Mouse (Mus musculus): ENCODE data around the gene 1300017J02Rik. TPM values are rescaled to one million over a fixed set of nuclear protein-coding genes. Genes with fewer than 3 reads are reported as not detected.

Gene 1300017J02Rik
- total RNA-seq, 2 experiments from 2014 or later = 0.14 TPM; not detected in 1

- intact Hi-C loops (cut with DNase I) = no loop called here
- no peak for DNase-seq (ENCODE audit: low spot score)
Measured at GRCm38 (mm10) chr9:103276876-103277275, 28.0 kb downstream of the 1300017J02Rik start.

DNA sequence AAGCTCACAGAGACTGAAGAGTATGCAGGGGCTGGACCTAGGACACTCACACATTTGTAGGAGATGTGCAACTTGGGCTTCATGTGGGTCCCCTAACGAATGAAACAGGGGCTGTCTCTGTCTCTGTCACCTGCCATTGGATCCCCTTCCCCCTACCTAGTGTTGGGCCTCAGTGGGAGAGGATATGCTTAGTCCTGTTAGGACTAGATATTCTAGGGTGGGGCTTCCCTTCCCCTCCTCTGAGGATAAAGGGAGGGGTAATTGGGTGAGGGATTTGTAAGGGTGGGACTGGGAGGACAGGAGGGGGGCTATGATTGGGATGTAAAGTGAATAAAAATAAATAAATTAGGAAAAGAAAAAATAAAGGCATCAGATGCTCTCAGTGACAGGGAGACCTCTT, 29.2 kb downstream of the 1300017J02Rik start:
- intact Hi-C loops (cut with DNase I) = no loop called here
- DNase-seq (ENCODE audit: low spot score) = no peak

DNA sequence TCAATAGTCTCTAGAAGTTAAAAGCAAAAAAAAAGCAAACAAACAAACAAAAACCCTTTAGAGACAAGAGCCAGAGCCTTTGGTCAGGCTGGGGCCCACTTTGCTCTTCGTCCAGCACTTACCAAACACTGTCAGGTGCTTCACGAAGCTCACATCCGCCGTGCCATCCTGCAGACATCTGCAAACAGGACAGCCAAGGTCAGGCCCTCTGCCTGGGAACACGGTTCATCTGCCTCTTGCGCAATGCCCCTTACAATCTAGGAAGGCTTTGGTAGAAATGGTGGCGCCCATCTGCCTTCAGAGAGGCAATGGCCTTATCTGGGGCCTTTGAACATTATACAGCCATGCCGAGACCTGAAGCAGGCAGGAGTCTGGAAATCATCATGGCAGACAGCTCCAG, 30.1 kb downstream of the 1300017J02Rik start:
- intact Hi-C loops (cut with DNase I) = no loop called here
- DNase-seq (ENCODE audit: low spot score) = no peak

DNA sequence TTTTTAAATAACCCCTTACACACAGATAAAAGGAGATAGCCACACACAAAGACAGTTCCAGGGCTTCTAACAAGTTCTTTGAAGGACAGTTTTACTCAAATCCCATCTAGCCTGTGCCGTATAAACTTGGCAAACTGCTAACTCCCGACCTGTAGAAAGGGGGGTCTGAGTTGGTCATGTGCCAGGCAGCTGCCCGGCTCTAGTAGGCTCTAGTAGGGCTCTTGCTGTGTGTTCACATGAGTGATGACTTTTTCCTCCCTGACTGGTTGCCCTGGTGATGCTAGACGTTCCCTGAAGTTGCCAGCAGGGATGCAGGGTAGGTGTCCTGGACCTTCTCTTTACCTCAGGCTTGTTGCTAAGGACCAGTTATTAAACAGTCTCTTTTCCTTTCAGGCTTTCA, 33.8 kb downstream of the 1300017J02Rik start:
- DNase-seq (ENCODE audit: low spot score) = no peak
- intact Hi-C loops (cut with DNase I) = no loop called here

- intact Hi-C loops (cut with DNase I) = no loop called here
Measured at GRCm38 (mm10) chr9:103265778-103266177, 39.1 kb downstream of the 1300017J02Rik start.

DNA sequence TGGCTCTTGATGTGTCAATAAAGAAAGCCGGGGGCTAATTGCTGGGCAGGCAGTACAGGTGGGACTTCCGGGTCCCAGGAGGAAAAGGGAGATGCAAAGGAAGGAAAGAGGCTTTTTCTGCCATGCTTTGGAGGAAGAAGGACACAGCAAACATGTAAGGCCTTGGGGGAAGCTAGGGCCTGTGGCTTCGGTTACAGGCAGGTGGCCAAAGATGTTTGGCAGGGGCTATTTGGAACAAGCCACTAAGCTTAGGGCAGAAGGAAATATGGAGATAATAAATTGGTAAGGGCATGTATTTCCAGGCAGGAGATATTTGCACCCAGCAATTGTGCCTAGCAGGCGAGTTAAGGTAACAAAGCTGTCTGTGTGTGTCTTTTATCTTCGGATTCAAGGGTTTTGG, 52.0 kb downstream of the 1300017J02Rik start:
- intact Hi-C loops (cut with DNase I) = no loop called here
- no peak for DNase-seq (ENCODE audit: low spot score)

More at GRCm38 (mm10) chr9:103265778-103266177, 39.1 kb downstream of the 1300017J02Rik start:
- DNase-seq (ENCODE audit: low spot score) = no peak

DNA sequence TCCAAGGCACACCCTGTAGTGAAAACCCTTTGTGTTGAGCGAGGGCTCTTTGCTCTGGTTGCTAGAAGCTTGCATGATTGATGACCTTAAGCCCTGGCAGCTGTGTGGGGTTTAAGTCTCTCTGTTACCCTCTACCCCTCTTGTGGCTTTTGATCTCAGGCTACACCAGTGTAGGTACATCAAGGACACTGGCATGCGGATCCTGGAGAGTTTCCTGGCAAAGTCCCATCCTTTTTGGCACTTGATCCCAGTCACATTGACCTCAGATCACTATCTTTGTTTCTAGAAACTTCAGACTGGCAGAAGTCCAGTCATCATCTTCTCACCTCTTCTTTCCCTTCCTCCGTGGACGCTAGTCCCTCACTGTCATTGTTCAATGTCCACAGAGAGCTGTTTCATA, 56.3 kb downstream of the 1300017J02Rik start:
- intact Hi-C loops (cut with DNase I) = no loop called here
- DNase-seq (ENCODE audit: low spot score) = no peak

GRCm38 (mm10) chr9:103246526-103247168, 58.2 kb downstream of the 1300017J02Rik start:
- intact Hi-C loops (cut with DNase I) = no loop called here
- no peak for DNase-seq (ENCODE audit: low spot score)

GRCm38 (mm10) chr9:103243640-103244039, 61.2 kb downstream of the 1300017J02Rik start:
- intact Hi-C loops (cut with DNase I) = no loop called here

GRCm38 (mm10) chr9:103241206-103241605, 63.7 kb downstream of the 1300017J02Rik start:
- DNase-seq (ENCODE audit: low spot score) = no peak
- intact Hi-C loops (cut with DNase I) = no loop called here

More at GRCm38 (mm10) chr9:103243640-103244039, 61.2 kb downstream of the 1300017J02Rik start:
- DNase-seq (ENCODE audit: low spot score) = no peak

DNA sequence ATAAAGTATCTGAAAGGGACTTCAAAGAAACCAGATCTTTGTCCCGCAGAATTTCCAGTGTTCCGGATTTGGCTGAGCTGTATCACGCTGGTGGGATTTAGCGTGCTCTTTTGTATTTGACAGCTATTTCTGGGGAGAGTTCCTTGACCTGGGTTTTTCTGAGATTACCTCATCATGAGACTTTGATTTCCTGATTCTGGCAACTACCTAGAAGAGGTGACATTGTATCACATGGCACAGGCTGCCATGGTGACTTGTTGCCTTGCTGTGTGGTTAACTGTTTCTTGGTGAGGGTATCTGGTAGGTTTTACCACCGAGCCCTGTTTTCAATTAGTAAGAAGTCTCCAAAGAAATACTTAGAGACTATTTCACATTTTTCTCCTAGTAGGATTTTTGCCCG, 65.4 kb downstream of the 1300017J02Rik start:
- intact Hi-C loops (cut with DNase I) = no loop called here
- DNase-seq (ENCODE audit: low spot score) = no peak

GRCm38 (mm10) chr9:103234565-103235165, 70.2 kb downstream of the 1300017J02Rik start:
- DNase-seq (ENCODE audit: low spot score) = no peak
- intact Hi-C loops (cut with DNase I) = no loop called here

GRCm38 (mm10) chr9:103234059-103234458, 70.8 kb downstream of the 1300017J02Rik start:
- intact Hi-C loops (cut with DNase I) = no loop called here
- no peak for DNase-seq (ENCODE audit: low spot score)

DNA sequence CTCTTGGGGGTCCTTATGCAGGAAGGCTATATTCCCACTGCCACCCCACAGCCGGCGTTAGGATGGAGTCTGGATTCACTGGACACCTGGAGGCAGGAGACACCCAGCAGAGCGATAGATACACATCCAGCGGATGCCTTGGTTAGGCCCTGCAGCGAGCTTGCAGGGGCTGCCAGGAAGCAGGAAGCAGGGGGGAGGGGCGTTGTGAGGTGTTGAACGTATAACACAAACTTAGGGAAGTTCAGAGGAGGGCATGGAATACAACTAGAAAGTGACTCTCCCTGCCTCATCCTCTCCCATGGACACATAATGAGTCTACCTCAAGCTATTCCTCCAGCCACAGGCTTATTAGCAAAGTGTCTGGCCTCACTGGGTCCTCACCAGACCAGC, 71.9 kb downstream of the 1300017J02Rik start:
- intact Hi-C loops (cut with DNase I) = no loop called here
- no peak for DNase-seq (ENCODE audit: low spot score)

DNA sequence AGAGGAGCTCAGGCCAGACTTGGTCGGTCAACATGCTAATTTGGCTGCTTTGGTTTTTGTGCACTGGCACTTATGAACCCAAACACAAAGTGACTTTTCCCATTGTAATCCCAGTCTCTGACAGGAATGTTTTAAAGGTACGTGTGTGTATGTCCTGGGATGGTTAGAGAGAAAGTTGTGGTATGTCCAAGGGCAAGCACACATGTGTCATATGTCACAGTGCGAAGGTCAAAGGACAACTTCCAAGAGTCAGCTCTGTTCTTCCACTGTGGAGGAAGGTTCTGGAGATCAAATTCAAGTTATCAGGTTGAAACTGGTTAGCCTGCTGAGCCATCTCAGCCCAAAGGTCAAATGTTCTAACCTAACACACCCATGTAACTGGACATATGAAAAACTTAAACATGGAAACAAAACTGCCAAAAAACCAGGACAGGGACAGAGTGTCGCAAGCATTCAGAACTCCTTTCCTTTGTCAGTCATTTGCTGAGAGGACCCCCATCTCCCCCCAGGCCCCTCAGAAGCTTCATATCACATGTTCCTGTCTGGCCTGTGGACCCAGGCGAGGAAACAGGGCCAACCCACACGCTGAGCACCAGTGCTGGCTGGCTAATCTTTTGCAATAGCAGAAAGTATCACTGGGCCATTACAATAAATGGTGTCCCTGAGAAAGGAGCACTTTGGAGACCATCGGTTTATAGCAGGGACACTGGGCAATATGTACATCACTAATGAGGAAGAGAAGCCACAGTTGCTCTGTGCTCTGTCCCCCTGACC, 72.5 kb downstream of the 1300017J02Rik start:
- intact Hi-C loops (cut with DNase I) = no loop called here
- DNase-seq (ENCODE audit: low spot score) = no peak

DNA sequence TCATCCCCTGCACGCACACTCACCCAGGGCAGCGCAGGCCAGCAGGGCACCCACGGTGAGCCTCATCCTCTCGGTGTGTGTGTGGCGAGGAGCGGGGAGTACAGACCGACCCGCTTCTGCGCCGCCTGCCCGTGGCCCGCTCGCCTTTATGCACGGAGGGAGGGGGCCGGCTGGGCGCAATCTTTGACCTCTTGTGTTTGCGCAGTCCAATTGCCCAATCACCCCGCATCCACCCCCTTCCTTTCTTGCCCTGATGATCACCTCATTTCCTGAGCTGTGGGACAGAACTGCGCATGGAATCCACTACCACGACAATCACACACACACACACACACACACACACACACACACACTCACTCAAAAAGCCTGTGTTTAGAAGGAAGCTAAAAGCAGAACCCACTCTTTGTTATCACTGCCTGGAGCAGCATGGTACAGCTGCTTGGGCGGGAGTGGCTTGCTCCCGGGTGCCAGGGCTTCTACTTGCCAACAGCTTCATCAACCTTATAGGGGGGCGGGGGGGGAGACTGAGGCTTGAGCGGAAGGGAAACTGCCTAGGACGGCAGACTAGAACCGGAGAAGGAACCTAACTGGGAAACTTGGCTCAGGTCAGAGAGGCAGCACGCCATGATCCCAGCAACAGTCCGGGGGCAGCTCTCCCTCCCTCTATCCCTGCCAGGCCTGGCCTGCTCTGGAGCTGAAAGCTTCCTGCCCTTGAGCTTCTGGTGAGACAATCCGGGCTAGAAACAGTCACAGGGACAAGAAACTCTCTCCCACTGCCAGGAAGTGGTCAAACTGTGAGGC, 74.5 kb downstream of the 1300017J02Rik start, which contains the start of the genes Gm20425 and Trf:
TSS of gene Gm20425 (minus strand) at position 157 of the 801 bp plus-strand sequence.
TSS of gene Trf (minus strand) at position 294 of the 801 bp plus-strand sequence.
- peak; percentile 52 for DNase-seq (ENCODE audit: low spot score)

DNA sequence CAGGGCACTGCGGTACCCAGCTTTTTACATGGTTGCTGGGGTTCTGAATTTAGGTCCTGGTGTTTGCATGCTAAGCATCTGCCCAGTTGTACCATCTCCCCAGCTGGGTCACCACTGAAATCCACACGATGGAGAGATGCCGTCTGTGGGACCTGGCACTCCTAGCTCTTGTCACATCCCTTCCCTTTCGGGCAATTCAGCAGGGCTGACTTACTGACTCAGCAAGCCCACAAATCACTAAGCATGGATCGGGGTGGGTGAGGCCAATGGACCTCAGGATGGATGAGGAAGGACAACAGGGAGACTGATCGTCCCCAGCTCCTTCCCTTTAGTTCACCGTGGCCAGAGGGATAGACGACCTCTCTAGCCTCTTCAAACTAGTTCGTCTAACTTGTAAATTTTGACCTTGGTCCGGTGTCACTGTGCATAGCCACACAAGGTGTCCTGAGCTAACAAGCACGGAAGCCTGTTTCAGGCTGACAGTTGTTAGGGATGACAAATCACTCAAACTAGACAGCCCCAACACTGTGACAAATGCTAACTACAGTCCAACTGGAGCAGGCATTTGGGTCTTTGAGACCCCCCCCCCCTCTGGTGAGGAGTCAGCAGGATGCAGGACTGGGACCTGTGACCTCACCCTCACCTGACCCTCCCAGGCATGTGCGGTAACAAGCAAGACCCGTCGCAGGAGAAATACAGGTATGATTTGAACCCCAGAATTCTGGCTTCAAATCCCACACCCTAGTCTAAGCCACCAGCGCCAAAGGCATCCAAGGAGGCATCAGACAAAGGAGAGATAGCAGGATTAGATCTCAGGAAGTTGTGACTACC, 75.6 kb downstream of the 1300017J02Rik start:
- intact Hi-C loops (cut with DNase I) = loop anchor here (5.0 kb wide), 1 partner anchor 73 kb away; no protein-coding TSS in a partner anchor

More for the DNA sequence above, 74.5 kb downstream of the 1300017J02Rik start, which contains the start of the genes Gm20425 and Trf:
- intact Hi-C loops (cut with DNase I) = no loop called here

GRCm38 (mm10) chr9:103228370-103229003, 76.4 kb downstream of the 1300017J02Rik start:
- intact Hi-C loops (cut with DNase I) = loop anchor here (5.0 kb wide), 1 partner anchor 74 kb away; no protein-coding TSS in a partner anchor
- no peak for DNase-seq (ENCODE audit: low spot score)

More for the DNA sequence above, 75.6 kb downstream of the 1300017J02Rik start:
- no peak for DNase-seq (ENCODE audit: low spot score)
